Mouse (Mus musculus): ENCODE measurements around the gene Hccs.
A peak's percentile ranks its signal among the peaks of the same experiment; 100 is the strongest.
"Not testable (repeated sequence)": the region's sequence is repeated elsewhere in the genome, so short reads cannot be mapped to it uniquely, and the experiment has no call there.

Hccs gene

DNA sequence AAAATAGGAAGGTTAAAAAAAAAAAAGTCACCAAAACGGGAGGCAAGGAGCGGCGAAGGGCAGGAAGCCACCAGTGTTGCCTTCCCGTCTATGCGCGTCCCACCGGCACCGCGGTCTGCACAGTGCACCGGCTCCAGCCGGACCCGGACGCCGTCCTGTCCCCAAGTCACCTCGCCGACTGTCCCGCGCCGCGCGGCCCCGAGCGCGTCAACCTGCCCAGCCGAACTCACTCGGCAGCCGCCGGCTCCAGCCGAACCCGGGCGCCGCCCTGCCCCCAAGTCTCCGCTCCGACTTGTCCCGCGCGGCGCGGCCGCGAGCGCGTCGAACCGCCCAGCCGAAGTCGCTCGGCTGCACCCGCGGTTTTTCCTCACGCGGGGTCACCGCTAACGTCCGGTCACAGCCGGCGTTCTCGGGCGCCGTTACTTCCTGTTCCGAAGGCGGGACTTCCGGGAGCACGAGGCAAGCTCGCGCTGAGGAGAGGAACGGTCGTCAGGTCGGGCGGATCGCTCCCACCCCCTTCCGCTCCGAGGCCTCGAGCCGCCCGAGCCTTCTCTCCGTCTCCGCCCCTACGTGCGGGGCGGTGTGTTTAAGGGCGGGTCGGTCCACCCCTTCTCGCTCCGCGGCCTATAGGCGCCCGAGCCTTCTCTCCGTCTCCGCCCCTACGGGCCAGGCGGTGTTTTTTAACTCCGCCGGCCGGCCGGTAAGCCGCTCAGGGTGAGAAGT, at the start of gene Hccs:
TSS of gene Hccs (minus strand) at position 428 of the 723 bp plus-strand sequence.
- DNase-seq (ENCODE audit: low spot score) = peak; percentile 89

DNA sequence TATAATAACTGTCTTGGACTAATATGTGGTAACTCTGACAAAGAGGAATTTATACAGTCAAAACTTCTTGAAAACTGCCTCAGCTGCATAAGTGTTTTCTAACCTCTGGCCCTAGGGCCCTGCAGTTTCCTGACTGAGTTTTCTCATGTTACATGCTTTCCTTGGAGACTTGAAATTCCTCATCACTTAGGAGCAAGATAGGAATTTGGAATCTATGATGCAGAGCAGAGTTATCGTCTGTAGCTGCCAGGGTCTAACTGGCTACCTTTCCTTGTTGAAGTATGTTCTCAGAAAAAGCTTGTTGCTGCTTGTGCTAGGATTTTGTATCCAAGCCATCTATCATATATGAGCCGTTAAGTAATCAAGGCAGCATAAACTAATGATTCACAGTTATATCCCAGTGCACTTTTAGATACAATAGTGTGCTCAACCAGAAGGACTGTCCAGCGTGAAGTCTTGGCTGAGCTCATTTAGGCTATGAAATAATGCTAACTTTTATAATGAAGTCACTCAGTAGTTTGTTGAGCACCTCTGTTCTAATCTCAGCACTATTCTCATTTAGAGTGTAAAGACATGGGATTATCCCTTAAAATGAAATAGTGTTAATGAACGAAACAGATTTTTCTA, 37.1 kb upstream of the Hccs start:
- DNase-seq (ENCODE audit: low spot score) = peak; percentile 14

DNA sequence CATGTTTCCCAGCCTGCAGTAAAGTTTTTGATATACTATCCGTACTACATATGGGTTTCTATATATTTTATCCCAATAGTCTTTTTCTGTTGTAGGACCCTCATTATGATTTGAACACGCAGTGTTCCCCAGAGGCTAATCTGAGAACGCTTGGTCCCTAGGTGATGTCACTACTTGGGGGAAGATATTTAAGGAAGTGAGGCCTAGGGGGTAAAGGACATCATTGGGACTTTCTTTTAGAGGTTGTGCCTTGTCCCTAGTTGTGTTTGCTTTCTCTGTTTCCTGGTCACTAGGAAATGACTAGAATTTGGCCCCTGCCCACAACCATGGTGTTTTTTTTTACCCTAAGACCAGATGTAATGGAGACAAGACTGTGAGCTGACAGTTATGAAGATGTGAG, 18.0 kb upstream of the Hccs start:
- no peak for DNase-seq (ENCODE audit: low spot score)

DNA sequence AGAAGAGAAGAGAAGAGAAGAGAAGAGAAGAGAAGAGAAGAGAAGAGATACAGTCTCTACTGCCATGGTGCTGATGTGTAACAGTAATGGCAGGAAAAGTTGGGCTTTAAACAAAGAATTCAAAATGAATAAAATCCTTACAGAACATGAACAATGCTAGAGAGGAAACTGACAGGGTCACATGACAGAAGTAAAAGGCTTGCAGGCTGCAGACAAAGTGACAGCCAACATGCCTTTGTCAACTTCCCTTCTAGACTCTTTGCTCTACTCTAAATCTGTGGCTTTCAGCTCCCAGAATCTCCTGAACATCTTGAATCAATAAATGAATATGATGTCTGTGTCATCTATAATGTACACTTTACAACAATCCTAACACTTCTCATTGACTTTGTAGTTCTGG, 17.4 kb upstream of the Hccs start:
- no peak for DNase-seq (ENCODE audit: low spot score)

DNA sequence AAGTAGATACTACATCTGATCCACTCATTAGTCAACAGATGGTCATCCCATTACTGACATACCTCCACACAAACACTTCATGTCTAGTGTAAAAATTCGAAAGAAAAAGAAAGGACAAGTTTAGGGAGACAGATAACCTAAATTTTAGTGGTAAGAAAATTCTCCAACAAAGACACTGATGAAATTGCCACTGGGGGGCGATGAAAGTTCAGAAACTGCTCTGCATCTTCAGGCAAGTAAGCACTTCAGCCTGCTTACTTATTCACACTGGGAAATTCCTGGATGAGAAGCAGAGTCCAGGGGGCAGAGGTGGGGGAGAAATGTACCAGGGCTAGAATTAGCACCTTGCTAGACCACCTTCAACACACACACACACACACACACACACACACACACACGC, 12.1 kb upstream of the Hccs start:
- peak; percentile 61 for DNase-seq (ENCODE audit: low spot score)

DNA sequence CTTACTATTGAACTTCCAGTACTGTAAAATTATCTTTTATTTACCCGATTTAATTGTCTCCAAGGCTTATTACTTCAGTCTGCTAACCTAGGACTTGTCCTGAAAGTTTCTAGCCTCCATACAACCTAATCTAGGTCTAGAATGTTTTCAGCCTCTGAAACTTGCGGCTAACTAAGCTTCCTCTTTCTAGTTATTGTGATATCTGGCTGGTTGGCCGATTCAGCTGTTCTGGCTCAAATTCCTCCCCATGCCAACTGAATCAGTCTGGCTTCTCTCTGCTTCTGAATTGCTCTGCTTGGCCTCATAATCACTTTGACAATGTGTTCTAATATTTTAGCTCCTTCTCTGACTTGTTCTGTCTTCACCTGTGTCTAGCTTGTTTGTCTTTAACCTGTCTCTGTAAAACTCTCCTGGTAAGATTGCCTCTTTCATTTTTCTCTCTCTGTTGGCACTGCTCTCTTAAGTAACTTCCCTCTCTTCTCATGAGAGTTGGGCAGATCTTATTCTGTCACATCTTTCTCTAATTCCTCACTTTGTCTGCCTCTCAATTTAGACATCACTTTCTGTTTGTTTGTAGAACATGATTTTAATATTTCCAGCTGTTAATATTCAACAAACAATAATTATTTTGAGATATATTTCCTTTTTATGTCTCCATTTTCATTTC, 5.9 kb upstream of the Hccs start:
- DNase-seq (ENCODE audit: low spot score) = no peak

DNA sequence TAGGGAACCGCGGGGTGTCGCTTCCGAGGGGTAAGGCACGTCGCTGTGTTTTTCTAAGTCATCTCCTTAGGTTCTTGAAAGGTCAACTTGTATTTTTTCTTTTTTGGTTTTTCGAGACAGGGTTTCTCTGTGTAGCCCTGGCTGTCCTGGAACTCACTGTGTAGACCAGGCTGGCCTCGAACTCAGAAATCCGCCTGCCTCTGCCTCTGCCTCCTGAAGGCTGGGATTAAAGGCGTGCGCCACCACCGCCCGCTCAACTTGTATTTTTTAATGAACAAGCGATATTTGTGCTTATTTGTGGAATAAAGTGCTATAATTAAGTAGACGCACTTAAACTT, 465 bp upstream of the Hccs start:
- DNase-seq (ENCODE audit: low spot score) = not testable (repeated sequence)

DNA sequence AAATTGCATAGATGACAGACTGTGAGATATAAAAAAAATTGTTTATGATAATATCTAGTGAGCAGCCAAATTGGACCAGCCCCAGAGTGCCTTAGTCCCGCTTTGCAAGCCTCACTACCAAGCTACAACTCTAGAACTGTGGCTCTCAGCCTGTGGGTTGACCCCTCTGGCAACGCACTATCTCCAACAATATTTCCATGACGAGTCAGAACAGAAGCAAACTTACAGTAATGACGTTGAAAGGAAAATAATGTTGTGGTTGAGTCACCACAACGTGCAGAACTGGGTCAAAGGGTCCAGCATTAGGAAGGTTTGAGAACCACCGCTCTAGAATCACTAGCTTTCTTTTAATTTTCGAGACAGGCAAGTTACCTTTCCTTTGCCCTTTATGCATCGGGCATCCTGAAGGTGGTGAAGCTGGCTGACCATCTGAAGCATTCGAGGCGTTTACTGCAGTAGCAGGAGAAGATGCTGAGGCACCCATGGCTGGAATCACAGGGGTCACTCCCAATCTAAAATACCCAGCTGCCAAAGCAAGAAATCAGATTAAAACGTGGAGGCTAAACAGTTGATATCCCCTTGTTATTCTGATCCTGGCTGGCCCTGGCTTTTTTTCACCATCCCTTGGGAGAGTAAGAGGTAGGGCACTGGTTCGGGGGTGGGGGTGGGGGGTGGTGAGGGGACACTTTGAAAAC, 959 bp downstream of the Hccs start:
- no peak for DNase-seq (ENCODE audit: low spot score)

DNA sequence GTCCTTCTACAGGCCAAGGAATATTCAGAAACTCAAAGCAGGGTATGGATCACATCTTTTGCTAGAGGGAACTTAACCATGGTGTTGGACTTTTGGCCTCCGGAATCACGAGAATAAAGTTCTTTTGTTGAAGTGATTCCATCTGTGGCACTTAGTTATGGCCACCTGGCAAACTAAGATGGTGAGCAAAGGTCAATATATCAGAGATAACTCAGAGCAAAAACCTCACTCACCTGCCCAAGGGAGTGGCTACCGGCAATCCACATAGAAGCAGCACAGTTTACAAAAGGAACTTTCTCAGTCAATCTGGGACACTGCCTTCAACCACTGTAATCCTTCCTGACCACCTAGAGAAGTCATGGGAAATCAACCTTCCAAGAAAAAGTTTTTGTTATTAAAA, 11.6 kb downstream of the Hccs start:
- DNase-seq (ENCODE audit: low spot score) = no peak

DNA sequence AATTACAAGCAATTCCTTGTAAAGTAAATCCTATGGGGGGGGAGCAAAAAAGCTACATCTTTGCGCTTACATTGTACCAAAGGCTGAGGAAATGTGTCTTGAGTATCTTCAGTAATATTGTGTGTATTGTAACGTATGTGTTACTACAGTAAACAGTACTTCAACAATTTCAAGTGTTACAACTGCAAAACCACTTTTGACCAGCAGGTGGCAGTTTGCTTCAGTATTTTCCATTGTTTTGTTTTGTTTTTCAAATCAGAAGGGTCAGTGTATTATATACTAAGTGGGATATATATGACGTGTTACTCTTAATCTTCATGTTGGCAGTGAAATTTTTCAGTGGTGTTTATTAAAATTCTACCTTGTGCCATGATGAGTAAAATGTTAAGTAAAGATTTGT, 16.2 kb downstream of the Hccs start:
- DNase-seq (ENCODE audit: low spot score) = peak; percentile 74

DNA sequence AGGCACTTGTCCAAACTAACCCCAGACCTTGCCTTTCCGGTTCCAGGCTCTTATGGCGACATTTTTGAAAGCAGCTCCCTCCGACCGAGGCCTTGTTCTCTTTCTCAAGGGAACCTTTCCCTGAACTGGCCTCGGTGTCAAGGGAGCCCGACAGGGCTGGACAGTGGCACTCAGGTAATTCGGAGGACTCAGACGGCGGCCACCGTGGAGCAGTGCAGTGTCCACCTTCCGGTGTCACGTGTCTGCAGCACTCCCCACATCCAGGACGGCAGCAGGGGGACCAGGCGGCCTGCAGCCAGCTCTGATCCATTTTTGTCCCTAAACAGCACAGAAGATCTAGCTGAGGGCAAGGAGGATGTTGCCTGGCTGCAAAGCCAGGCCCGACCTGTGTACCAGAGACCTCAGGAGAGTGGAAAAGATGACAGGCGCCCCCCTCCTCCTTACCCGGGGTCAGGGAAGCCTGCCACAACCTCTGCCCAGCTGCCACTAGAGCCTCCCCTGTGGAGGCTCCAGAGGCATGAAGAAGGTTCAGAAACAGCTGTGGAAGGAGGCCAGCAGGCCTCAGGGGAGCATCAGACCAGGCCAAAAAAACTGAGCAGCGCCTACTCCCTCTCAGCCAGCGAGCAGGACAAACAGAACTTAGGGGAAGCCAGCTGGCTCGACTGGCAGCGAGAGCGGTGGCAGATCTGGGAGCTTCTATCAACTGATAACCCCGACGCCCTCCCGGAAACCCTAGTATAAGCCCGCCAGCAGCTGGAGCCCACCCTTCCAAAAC, 17.7 kb downstream of the Hccs start:
- DNase-seq (ENCODE audit: low spot score) = no peak

DNA sequence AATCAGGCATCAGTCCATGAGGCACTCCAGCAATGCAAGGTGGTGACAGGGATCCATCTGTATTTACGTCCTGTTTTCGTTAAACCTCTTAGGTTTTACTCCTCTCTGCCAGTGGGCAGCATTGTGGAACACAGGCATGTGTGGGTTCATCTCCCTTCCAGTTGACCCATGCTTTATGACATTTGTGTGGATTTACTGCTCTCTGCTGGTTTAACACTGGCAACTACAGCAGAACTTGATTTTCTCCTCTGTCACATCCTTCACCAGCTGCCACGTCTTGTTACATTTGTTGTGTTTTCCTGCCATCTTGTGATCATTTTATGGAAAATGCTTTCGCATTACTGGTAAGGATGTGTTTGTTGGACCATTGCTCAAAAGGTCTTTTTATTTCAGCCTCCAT, 20.6 kb downstream of the Hccs start:
- DNase-seq (ENCODE audit: low spot score) = peak; percentile 27

DNA sequence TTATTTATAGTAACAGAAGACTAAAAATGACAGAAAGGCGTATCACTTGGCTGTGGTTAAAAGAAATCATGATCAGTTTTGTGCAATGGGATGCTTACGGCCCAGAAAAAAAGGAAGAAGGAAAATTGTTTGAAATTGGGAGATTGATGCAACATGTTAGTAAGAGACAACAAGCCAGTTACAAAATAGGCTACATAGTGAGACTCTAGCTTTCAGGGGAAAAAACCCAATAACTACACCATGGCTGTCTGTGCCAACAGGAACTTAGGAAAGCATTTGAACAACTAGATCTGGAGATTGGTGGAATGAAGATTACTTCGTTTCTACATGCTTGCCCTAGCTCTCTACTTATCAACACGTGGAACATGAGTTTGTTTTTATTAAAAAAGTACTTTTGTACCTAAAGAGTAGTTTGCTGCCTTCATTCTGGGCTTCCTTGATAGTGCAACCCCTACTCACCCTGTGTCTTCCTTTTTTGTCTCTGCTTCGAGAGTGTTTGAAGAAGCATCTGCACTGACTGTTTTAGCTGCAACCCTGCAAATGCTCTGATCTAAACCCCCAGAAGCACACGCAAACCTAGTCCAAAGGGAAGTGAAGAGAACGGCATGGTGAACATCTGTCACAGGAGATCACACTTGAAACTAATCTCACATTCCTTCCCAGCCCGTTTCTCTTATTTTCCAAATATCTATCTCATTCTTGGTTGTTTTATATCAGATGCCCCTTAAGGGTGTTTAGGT, 56.6 kb downstream of the Hccs start:
- no peak for DNase-seq (ENCODE audit: low spot score)

DNA sequence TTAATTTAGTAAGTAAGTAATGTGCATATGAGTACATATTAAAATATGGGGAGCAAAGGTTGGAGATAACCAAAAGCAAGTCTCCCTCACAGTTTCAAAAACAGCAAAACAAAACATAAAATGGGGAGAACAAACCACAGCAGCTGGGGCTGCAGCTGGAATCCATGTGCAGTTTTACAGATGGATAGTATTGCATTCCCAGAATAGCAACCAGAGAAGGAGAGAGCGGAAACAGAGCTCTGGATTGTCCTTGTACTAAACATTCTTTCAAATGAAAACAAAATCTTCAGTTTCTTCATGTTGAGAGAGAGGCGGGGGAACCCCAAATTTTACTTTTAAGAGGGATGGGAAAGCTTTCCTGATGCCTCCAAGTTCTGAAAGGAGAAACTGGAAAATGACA, 58.0 kb downstream of the Hccs start:
- no peak for DNase-seq (ENCODE audit: low spot score)

DNA sequence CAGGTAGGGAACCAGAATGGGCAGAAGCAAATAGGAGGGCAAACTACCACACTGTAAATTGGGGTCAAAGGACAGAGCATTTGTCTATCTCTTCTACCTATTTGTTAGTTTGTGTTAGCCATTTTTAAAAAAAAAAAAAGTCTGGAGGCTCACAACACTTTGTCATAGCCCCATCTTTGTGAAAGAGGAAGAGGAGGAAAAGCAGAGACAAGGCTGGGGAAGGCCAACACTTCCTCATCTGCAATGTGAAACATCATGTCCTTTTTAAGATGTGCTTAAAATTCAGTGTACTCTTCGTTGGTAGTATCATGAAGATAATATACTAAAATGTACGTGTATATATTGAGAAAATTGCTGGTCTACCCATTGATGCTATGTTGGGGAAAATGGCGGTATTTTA, 59.1 kb downstream of the Hccs start:
- no peak for DNase-seq (ENCODE audit: low spot score)

DNA sequence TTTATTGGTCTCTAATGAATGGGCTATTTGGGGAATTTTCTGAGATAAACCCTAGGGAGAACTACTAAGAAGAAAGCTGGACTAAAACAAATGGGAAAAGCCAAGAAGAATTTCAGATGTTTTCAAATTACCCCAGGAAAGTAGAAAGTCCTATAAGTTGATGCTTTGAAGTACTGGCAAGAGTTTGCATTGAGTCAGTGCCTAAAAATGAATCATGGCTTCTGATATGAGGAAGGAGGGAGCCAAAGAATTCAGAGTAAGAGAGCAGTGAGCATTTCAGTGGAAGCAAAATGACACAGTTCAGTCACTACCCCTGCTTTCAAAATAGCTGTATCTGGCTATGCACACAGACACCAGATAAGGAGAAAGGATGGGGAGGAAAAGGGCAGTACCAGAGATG, 63.4 kb downstream of the Hccs start:
- DNase-seq (ENCODE audit: low spot score) = no peak

DNA sequence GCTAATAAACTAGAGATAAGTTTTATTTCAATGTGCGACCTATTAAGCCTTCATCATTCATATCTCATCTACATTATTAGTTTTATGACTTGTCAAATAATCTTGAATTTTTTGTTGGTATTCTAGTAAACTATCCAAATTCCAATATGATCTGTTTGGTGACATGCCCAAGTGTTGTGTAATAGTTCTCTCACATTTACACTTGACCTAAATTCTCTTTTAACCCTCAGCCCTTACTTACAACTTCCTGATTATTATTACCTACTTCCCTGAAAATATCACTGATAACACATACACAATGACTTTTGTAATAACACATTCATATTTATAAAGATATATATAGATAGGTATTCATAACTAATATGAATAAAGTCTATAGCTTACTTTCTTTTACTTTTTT, 64.3 kb downstream of the Hccs start:
- DNase-seq (ENCODE audit: low spot score) = no peak

DNA sequence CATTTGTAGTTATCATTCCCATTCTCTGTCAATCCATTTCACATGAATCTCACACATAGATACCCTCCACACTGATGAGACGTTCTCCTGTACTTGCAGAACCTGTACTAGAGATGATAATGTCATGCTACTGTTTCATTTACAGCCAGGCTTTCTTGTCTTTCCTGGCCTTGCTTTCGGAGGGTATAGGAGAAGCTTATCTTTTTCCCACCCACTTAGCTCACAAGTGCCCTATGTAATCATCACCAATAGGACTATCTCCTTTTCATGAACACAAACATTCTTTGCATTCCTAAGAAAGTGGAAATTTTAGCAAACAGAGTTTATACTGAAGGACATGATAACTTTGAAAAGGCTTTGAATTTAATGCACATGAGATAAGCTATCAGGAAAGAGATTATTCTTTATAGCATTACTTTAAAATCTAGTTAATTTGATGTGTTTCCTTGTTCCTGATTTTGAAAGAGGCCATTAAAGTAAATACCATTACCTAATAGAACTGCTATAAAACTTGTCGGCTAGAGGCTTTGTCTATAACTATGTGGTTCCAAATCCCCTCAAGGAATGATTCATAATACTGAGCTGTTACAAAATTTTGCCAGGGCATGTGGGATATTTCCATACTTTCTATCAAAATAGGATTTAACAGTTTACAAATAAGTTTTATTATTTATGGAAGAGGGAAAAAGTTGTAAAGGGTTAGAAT, 97.7 kb downstream of the Hccs start:
- DNase-seq (ENCODE audit: low spot score) = no peak

DNA sequence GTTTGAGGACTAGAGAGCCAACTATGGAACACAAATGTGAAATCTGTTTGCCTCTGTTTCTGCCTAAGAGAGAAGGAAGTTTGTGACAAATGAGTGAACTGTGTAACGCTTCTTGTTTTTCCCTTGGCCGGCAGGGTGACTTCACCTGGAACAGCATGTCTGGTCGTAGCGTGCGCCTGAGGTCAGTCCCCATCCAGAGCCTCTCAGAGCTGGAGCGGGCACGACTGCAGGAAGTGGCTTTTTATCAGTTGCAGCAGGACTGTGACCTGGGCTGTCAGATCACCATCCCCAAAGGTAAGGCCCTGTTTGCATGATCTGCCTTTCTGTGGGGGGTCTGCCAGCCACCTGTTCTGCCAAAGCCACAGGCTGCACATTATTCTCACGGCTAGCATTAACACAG, 100.1 kb downstream of the Hccs start:
- DNase-seq (ENCODE audit: low spot score) = no peak

DNA sequence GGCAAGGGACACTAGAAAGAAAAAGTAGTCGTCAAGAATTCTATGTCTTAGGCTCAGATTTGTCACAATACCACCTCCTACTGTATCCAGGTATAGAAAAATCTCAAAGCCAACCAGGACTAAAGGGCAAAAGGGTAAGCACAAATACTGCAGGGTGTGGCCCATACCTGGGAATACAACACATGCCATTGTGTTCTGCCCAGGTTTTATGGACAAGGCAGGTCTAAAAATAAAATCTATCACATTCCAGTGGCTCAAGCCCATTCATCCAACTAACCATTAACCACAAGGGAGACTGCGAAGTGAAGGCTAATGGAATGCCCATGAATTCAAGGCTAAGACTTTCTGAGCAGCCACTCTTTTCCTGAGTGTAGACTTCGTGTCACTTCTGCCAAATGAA, 110.2 kb downstream of the Hccs start:
- DNase-seq (ENCODE audit: low spot score) = no peak

All from embryo, embryonic 10.5 days (tissue).